Mouse (Mus musculus) monocyte, adult 5-6 weeks (primary cell): ENCODE data around the gene Nxph4. TPM values are rescaled to one million over a fixed set of nuclear protein-coding genes. Genes with fewer than 3 reads are reported as not detected.

ENCODE experiments used
- total RNA-seq: library from RNA; stranded (forward); fragments of 200-1000, 200-491, 200-594 nt; gene quantifications from 3 replicates; pipeline ENCODE4 v1.2.3, GENCODE M21; 2017

Gene Nxph4
- total RNA-seq, 1 experiment from 2014 or later: not detected

Other genes with a start within 250 kb of the Nxph4 start
- gene Mbd6, start 245.5 kb downstream of the Nxph4 start, total RNA-seq: 4.2 to 15.5 TPM (median 12.1 TPM) in 3 replicates
- gene Mars, start 222.8 kb downstream of the Nxph4 start, total RNA-seq: 56.6 to 72.2 TPM (median 64.5 TPM) in 3 replicates
- gene Arhgap9, start 212.6 kb downstream of the Nxph4 start, total RNA-seq: 101 to 125 TPM (median 109 TPM) in 3 replicates
- gene Gli1, start 192.6 kb downstream of the Nxph4 start, total RNA-seq: not detected in 3 replicates
- gene Inhbe, start 180.1 kb downstream of the Nxph4 start, total RNA-seq: not detected in 3 replicates
- not detected in 3 replicates for gene Inhbc, start 164.1 kb downstream of the Nxph4 start, total RNA-seq
- gene R3hdm2, start 154.2 kb downstream of the Nxph4 start, total RNA-seq: 32.1 to 81.2 TPM (median 33.7 TPM) in 3 replicates
- 0.32 to 9.8 TPM (median 1.4 TPM) in 3 replicates for gene Stac3, start 32.9 kb downstream of the Nxph4 start, total RNA-seq
- not detected in 3 replicates for gene Ndufa4l2, start 19.6 kb downstream of the Nxph4 start, total RNA-seq
- 7.9 to 28.8 TPM (median 11.5 TPM) in 3 replicates for gene Shmt2, start 12.1 kb downstream of the Nxph4 start, total RNA-seq
- 147 to 219 TPM (median 171 TPM) in 3 replicates for gene Lrp1, start 86.6 kb upstream of the Nxph4 start, total RNA-seq
- 171 to 211 TPM (median 204 TPM) in 3 replicates for gene Stat6, start 108.4 kb upstream of the Nxph4 start, total RNA-seq
- 16.1 to 28.4 TPM (median 17.2 TPM) in 3 replicates for gene Nemp1, start 132.3 kb upstream of the Nxph4 start, total RNA-seq
- gene Nab2, start 134.0 kb upstream of the Nxph4 start, total RNA-seq: 12.6 to 35.9 TPM (median 17.8 TPM) in 3 replicates
- gene Myo1a, start 170.6 kb upstream of the Nxph4 start, total RNA-seq: 1.6 TPM in 1 of 3 replicates, not detected in the others
- not detected in 3 replicates for gene Tac2, start 189.9 kb upstream of the Nxph4 start, total RNA-seq
- 4.8 to 9.7 TPM (median 6.3 TPM) in 3 replicates for gene Zbtb39, start 205.0 kb upstream of the Nxph4 start, total RNA-seq
- gene Gpr182, start 217.2 kb upstream of the Nxph4 start, total RNA-seq: not detected in 3 replicates
- not detected in 3 replicates for gene Rdh1, start 225.2 kb upstream of the Nxph4 start, total RNA-seq
- gene Rdh16f1, start 225.2 kb upstream of the Nxph4 start, total RNA-seq: not detected in 3 replicates
- gene Rdh9, start 241.8 kb upstream of the Nxph4 start, total RNA-seq: 0.19 to 1.2 TPM (median 1.0 TPM) in 3 replicates